Mouse (Mus musculus): ENCODE results near the gene Exosc7. TPM values are rescaled to one million over a fixed set of nuclear protein-coding genes. Genes with fewer than 3 reads are reported as not detected.
A peak's percentile ranks its signal among the peaks of the same experiment; 100 is the strongest.

The Exosc7 gene
- polyA plus RNA-seq, 1 experiment from 2014 or later, result 122 TPM

- no peaks in the 10 kb centered on the region for H3K4me1 ChIP-seq (replicated peaks)
- peaks cover 5% of the 10 kb centered on the region; the same call in 1 of the 2 replicates for H3K9me3 ChIP-seq
- peaks cover 5% of the 10 kb centered on the region; the same call in 1 of the 2 replicates for H3K36me3 ChIP-seq
- WGBS, result 88% methylated on average over 5 of the region's 5 CpGs
- no peaks in the 10 kb centered on the region for H3K27me3 ChIP-seq (ENCODE audit: insufficient read depth, poor library complexity, severe bottlenecking)
- no peak within 1 kb of the TSS for H3K4me3 ChIP-seq
- H3K27ac ChIP-seq, result no peak within 1 kb of the TSS
- DNase-seq (ENCODE audit: low spot score), result no peak
Measured at GRCm38 (mm10) chr9:123150241-123151020, 37.4 kb downstream of the Exosc7 start, which contains the start of gene Clec3b. Clec3b (plus strand) TSS chr9:123150946.

DNA sequence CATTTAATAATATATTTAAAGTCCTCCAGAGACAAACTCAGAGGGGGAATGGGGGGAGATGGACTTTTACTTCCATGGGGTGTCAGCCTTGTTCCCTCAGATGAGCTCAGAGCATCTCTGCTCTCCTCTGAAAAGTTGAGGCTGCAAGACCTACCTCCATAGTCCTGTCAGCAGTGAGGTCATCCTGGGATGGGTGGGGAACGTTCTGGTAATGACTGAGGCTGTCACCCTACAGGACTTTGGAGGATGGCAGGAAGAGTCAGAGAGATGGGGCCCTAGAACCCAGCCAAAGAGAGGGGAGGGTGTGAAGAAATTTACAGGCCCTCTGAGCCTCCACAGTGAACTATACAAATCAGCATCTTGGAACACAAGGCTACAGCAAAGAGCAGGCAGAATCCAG is 38.5 kb downstream of the Exosc7 start:
- no peak overlapping the region for H3K27ac ChIP-seq
- no peaks in the 10 kb centered on the region for H3K36me3 ChIP-seq
- DNase-seq (ENCODE audit: low spot score), result no peak
- 63% methylated on average over 1 of the region's 1 CpGs for WGBS
- no peak overlapping the region for H3K4me3 ChIP-seq
- peaks cover 3% of the 10 kb centered on the region for H3K4me1 ChIP-seq (replicated peaks)
- H3K27me3 ChIP-seq (ENCODE audit: insufficient read depth, poor library complexity, severe bottlenecking), result peaks cover 5% of the 10 kb centered on the region
- H3K9me3 ChIP-seq, result no peaks in the 10 kb centered on the region

GRCm38 (mm10) chr9:123152026-123152425 is 39.0 kb downstream of the Exosc7 start:
- peaks cover 8% of the 10 kb centered on the region for H3K27me3 ChIP-seq (ENCODE audit: insufficient read depth, poor library complexity, severe bottlenecking)
- no peak overlapping the region for H3K4me3 ChIP-seq
- H3K36me3 ChIP-seq, result no peaks in the 10 kb centered on the region
- no peaks in the 10 kb centered on the region for H3K9me3 ChIP-seq
- H3K27ac ChIP-seq, result no peak overlapping the region
- DNase-seq (ENCODE audit: low spot score), result no peak
- 83% methylated on average over 3 of the region's 3 CpGs for WGBS
- H3K4me1 ChIP-seq (replicated peaks), result peaks cover 7% of the 10 kb centered on the region

GRCm38 (mm10) chr9:123153121-123153520 is 40.1 kb downstream of the Exosc7 start:
- Histone ChIP-seq H3K4me1 (replicated peaks) (peaks cover 9% of the 10 kb centered on the region), H3K9me3 (no peaks in the 10 kb centered on the region), H3K4me3 (no peak overlapping the region), H3K36me3 (no peaks in the 10 kb centered on the region), H3K27ac (no peak overlapping the region), H3K27me3 (ENCODE audit: insufficient read depth, poor library complexity, severe bottlenecking) (peaks cover 8% of the 10 kb centered on the region)
- no peak for DNase-seq (ENCODE audit: low spot score)
- 91% methylated on average over 2 of the region's 2 CpGs for WGBS

DNA sequence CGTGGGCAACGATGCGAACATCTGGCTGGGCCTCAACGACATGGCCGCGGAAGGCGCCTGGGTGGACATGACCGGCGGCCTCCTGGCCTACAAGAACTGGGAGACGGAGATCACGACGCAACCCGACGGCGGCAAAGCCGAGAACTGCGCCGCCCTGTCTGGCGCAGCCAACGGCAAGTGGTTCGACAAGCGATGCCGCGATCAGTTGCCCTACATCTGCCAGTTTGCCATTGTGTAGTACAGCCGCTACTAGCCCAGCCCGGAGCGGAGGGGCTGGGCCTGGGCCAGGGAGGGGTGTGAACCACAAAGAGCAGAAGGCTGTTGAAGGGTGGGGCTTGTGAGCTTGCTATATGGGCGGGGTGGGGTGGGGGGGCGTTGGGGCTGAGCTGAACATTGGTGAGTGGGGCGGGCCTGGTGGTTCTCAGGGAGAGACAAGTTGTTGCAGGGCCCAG is 43.9 kb downstream of the Exosc7 start:
- no peaks in the 10 kb centered on the region for H3K9me3 ChIP-seq
- peak overlapping the region; percentile 35 for H3K4me3 ChIP-seq
- peak overlapping the region; percentile 50; the same call in 1 of the 2 replicates for H3K27ac ChIP-seq
- WGBS, result 25% methylated on average over 30 of the region's 30 CpGs
- H3K36me3 ChIP-seq, result no peaks in the 10 kb centered on the region
- peaks cover 9% of the 10 kb centered on the region for H3K4me1 ChIP-seq (replicated peaks)
- H3K27me3 ChIP-seq (ENCODE audit: insufficient read depth, poor library complexity, severe bottlenecking), result peaks cover 8% of the 10 kb centered on the region
- peak; percentile 27 for DNase-seq (ENCODE audit: low spot score)

GRCm38 (mm10) chr9:123157699-123158098 is 44.7 kb downstream of the Exosc7 start:
- no peaks in the 10 kb centered on the region for H3K36me3 ChIP-seq
- no peak overlapping the region for H3K4me3 ChIP-seq
- H3K27ac ChIP-seq, result no peak overlapping the region
- DNase-seq (ENCODE audit: low spot score), result no peak
- peaks cover 8% of the 10 kb centered on the region for H3K27me3 ChIP-seq (ENCODE audit: insufficient read depth, poor library complexity, severe bottlenecking)
- peaks cover 9% of the 10 kb centered on the region for H3K4me1 ChIP-seq (replicated peaks)
- H3K9me3 ChIP-seq, result no peaks in the 10 kb centered on the region

DNA sequence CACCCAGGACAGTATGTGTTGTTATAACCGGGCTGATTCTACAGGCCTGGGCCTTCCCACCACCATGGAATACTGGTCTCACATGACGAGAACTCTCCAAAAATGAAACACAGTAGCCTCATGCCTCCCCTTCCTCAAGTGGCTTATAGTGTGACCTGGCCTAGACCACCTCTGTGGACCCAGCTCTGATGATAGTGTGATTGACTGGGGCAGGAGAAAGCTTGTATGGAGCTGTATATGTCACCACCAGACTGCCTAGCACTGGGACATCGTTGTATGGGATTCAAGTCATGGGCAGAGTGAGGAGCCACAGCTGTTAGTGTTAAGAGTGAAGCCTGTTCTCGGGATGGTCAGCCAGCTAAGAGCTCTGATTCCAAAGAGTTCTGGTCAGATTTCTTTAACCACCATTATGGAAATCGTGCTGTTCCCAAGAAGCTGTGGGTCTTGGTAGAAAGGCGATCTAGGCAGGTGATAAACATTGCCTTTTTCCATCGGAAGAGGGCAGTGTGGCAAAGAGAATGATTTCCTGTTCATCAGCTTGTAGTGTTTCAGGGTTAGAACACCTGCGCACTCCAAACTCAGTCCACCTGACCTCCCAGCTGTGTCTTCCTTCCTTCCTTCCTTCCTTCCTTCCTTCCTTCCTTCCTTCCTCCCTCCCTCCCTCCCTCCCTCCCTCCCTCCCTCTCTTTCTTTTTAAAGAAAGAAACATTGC is 45.3 kb downstream of the Exosc7 start:
- no peak for DNase-seq (ENCODE audit: low spot score)
- no peaks in the 10 kb centered on the region for H3K36me3 ChIP-seq
- no peak overlapping the region for H3K4me3 ChIP-seq
- H3K27me3 ChIP-seq (ENCODE audit: insufficient read depth, poor library complexity, severe bottlenecking), result peaks cover 8% of the 10 kb centered on the region
- H3K9me3 ChIP-seq, result no peaks in the 10 kb centered on the region
- H3K4me1 ChIP-seq (replicated peaks), result peaks cover 9% of the 10 kb centered on the region
- H3K27ac ChIP-seq, result no peak overlapping the region
- 58% methylated on average over 8 of the region's 8 CpGs for WGBS

DNA sequence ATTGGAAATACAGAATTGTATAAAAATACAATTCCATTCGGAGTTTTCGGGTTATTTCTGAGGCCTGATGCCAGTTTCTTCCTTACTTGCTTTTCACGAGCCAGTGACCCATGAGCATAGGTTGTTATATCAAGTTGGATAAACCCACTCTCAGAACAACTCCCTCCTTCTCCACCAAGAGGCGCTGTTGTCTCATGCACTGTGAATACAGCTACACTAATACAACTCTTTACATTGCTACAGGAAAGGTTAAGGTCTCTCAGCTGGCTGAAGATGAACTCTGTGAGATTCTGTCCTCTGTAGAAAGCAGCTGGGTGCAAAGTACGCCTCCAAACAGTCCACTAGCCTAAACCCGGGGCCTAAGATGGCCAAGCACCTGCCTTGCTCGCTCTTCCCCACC is 46.3 kb downstream of the Exosc7 start:
- H3K27ac ChIP-seq, result no peak overlapping the region
- no peaks in the 10 kb centered on the region for H3K36me3 ChIP-seq
- peaks cover 8% of the 10 kb centered on the region for H3K27me3 ChIP-seq (ENCODE audit: insufficient read depth, poor library complexity, severe bottlenecking)
- peak; percentile 54 for DNase-seq (ENCODE audit: low spot score)
- no peak overlapping the region for H3K4me3 ChIP-seq
- 60% methylated on average over 7 of the region's 7 CpGs for WGBS
- no peaks in the 10 kb centered on the region for H3K9me3 ChIP-seq
- peaks cover 9% of the 10 kb centered on the region for H3K4me1 ChIP-seq (replicated peaks)

DNA sequence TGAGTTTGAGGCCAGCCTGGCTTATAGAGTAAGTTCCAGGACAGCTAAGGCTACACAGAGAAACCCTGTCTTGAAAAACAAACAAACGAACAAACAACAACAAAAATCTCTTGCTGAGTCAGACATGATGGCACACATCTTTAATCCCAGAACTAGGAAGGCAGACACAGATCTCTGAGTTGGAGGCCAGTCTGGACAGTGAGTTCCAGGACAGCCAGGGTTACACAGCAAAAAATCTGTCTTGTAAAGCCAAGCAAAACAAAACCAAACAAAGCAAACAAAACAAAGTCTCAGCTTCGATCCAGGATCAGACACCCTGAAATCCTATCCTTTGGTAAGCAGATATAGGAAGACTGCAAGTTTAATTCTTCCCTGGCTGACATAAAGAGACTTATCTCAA is 48.8 kb downstream of the Exosc7 start:
- peaks cover under 1% of the 10 kb centered on the region for H3K27me3 ChIP-seq (ENCODE audit: insufficient read depth, poor library complexity, severe bottlenecking)
- H3K4me1 ChIP-seq (replicated peaks), result peaks cover 4% of the 10 kb centered on the region
- WGBS, result 78% methylated on average over 2 of the region's 2 CpGs
- no peak overlapping the region for H3K4me3 ChIP-seq
- H3K27ac ChIP-seq, result no peak overlapping the region
- no peaks in the 10 kb centered on the region for H3K36me3 ChIP-seq
- H3K9me3 ChIP-seq, result no peaks in the 10 kb centered on the region
- DNase-seq (ENCODE audit: low spot score), result no peak

GRCm38 (mm10) chr9:123162985-123163694 is 50.1 kb downstream of the Exosc7 start:
- Histone ChIP-seq H3K27ac (no peak overlapping the region), H3K9me3 (no peaks in the 10 kb centered on the region), H3K36me3 (no peaks in the 10 kb centered on the region), H3K4me1 (replicated peaks) (no peaks in the 10 kb centered on the region), H3K27me3 (ENCODE audit: insufficient read depth, poor library complexity, severe bottlenecking) (no peaks in the 10 kb centered on the region; the same call in 1 of the 2 replicates), H3K4me3 (no peak overlapping the region)
- no peak for DNase-seq (ENCODE audit: low spot score)
- 82% methylated on average over 4 of the region's 4 CpGs for WGBS

DNA sequence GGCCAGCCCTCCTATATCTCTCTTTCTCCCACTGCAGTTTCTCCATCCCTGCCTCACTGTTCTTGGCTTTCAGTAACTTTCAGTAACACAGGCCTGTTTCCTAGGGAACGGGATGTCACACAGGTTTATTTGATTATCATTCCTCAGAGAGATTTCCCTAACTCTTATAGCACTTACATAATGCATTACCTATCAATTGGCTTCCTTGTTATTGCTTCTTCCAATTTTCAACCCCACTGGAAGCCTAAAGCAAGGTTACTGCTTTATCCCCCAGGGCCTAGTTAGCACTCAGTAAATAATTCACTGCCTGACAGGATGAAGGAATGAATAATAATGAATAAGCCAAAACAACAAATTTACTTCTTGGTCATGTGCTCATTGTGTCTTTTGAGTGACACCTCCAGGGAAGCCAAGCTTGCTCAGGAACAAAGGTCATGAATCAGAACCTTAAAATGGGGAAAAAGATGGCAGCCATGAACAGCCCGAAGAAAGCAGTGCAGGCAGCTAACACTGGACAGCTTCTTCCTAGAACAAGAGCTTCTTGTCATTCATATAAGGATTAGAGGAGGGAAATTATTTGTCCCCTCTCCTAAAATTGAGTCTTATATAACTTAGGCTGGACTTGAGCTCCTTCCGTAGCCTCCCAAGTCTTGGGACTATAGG is 52.9 kb downstream of the Exosc7 start:
- DNase-seq (ENCODE audit: low spot score), result no peak
- Histone ChIP-seq H3K4me3 (no peak overlapping the region), H3K36me3 (no peaks in the 10 kb centered on the region), H3K9me3 (no peaks in the 10 kb centered on the region), H3K27me3 (ENCODE audit: insufficient read depth, poor library complexity, severe bottlenecking) (no peaks in the 10 kb centered on the region), H3K4me1 (replicated peaks) (no peaks in the 10 kb centered on the region), H3K27ac (no peak overlapping the region)
- WGBS, result 86% methylated on average over 3 of the region's 3 CpGs

DNA sequence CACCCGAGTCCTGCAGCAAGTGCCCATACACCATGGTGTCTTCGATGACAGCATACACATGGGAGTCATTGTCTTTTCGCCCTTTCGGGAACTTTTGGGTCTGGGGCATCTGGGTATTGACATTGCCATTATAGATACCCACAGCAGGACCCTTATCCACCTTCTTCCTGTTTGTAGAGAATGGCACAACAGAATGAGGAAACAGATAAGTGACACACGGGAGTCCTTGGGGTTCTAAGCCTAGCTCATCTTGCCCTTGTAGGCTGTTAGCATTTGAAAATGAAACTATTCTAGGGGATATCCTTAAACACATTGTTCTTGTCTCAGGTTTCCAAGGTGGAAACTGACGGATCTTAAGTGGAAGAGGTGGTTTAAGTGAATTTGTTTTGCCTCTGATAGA is 60.7 kb downstream of the Exosc7 start:
- Histone ChIP-seq H3K9me3 (no peaks in the 10 kb centered on the region), H3K4me1 (replicated peaks) (no peaks in the 10 kb centered on the region; the same call in 1 of the 2 replicates), H3K27ac (no peak overlapping the region), H3K36me3 (no peaks in the 10 kb centered on the region), H3K27me3 (ENCODE audit: insufficient read depth, poor library complexity, severe bottlenecking) (no peaks in the 10 kb centered on the region), H3K4me3 (no peak overlapping the region)
- no peak for DNase-seq (ENCODE audit: low spot score)
- 88% methylated on average over 6 of the region's 6 CpGs for WGBS

Data from hindbrain, embryonic 10.5 days (tissue).